ENCODE assay signal across 8 mouse cellular contexts in genomic region chr11:17685711-17686113, GRCm38 (mm10).
DNase-seq lines count a peak whose midpoint lies in the region; ATAC-seq and TF ChIP-seq lines count a peak whose summit lies in the region.

No protein-coding gene starts in this region.

- WGBS in embryonic facial prominence, embryonic 10.5 days = 24% methylated on average over 4 of the region's 4 CpGs
- 31% methylated on average over 4 of the region's 4 CpGs for WGBS in intestine, postnatal 0 days
- 5% methylated on average over 4 of the region's 4 CpGs for WGBS in limb, embryonic 12.5 days
- WGBS in neural tube, embryonic 11.5 days = 41% methylated on average over 4 of the region's 4 CpGs

- no peak overlapping the region for H3K9ac ChIP-seq in intestine, postnatal 0 days (ENCODE audit: low read depth, low read length)
- H3K9ac ChIP-seq in limb, embryonic 12.5 days (replicated peaks) = no peak overlapping the region
- no peak overlapping the region for H3K9ac ChIP-seq in neural tube, embryonic 11.5 days (ENCODE audit: low read length)

- H3K4me3 ChIP-seq in embryonic facial prominence, embryonic 10.5 days = no peak overlapping the region
- no peak overlapping the region for H3K4me3 ChIP-seq in intestine, postnatal 0 days (ENCODE audit: low read depth, low read length)
- no peak overlapping the region for H3K4me3 ChIP-seq in limb, embryonic 12.5 days (replicated peaks)
- H3K4me3 ChIP-seq in neural tube, embryonic 11.5 days (ENCODE audit: low read depth, low read length) = no peak overlapping the region

- DNase-seq in left cerebral cortex, postnatal 10 days (ENCODE audit: extremely low spot score in 1 of 2, low spot score in 2 of 2) = peak; percentile 11 to 35
- DNase-seq in left cerebral cortex, adult 11 months (ENCODE audit: low spot score) = no peak
- peak; percentile 66 for DNase-seq in embryonic facial prominence, embryonic 10.5 days (ENCODE audit: low spot score)
- DNase-seq in heart, adult 18-20 months = peak; percentile 79 to 81
- DNase-seq in neural tube, embryonic 11.5 days (ENCODE audit: low spot score) = peak; percentile 65

- peaks cover 8% of the 10 kb centered on the region for H3K4me1 ChIP-seq in embryonic facial prominence, embryonic 10.5 days
- H3K4me1 ChIP-seq in intestine, postnatal 0 days (replicated peaks; ENCODE audit: control insufficient read depth, insufficient read depth, low read length) = no peaks in the 10 kb centered on the region
- H3K4me1 ChIP-seq in limb, embryonic 12.5 days (replicated peaks) = no peaks in the 10 kb centered on the region
- no peaks in the 10 kb centered on the region for H3K4me1 ChIP-seq in neural tube, embryonic 11.5 days (ENCODE audit: control insufficient read depth, insufficient read depth, low read length)

- peak; percentile 66 for TF ChIP-seq CTCF in intestine, postnatal 0 days (IDR thresholded peaks at IDR 0.05; ENCODE audit: low read depth)

- no peak overlapping the region for H3K27ac ChIP-seq in embryonic facial prominence, embryonic 10.5 days (replicated peaks)
- H3K27ac ChIP-seq in intestine, postnatal 0 days (ENCODE audit: low read depth, low read length) = no peak overlapping the region
- no peak overlapping the region for H3K27ac ChIP-seq in limb, embryonic 12.5 days
- no peak overlapping the region for H3K27ac ChIP-seq in neural tube, embryonic 11.5 days (ENCODE audit: low read depth, low read length)

- H3K27me3 ChIP-seq in embryonic facial prominence, embryonic 10.5 days (replicated peaks; ENCODE audit: low read depth, poor library complexity, severe bottlenecking) = no peaks in the 10 kb centered on the region
- no peaks in the 10 kb centered on the region for H3K27me3 ChIP-seq in intestine, postnatal 0 days (replicated peaks; ENCODE audit: control insufficient read depth, insufficient read depth, low read length)
- H3K27me3 ChIP-seq in limb, embryonic 12.5 days = no peaks in the 10 kb centered on the region
- H3K27me3 ChIP-seq in neural tube, embryonic 11.5 days (ENCODE audit: control insufficient read depth, insufficient read depth, low read length) = no peaks in the 10 kb centered on the region

- H3K36me3 ChIP-seq in embryonic facial prominence, embryonic 10.5 days (replicated peaks) = no peaks in the 10 kb centered on the region
- no peaks in the 10 kb centered on the region for H3K36me3 ChIP-seq in intestine, postnatal 0 days (ENCODE audit: control insufficient read depth, insufficient read depth)
- H3K36me3 ChIP-seq in limb, embryonic 12.5 days = no peaks in the 10 kb centered on the region
- H3K36me3 ChIP-seq in neural tube, embryonic 11.5 days (ENCODE audit: control insufficient read depth, insufficient read depth, low read length) = no peaks in the 10 kb centered on the region

- ATAC-seq in intestine, postnatal 0 days = no peak
- peak; percentile 47; the same call in 1 of the 2 replicates for ATAC-seq in limb, embryonic 12.5 days (ENCODE audit: insufficient number of reproducible peaks, insufficient read depth, low FRiP score, low TSS enrichment, low read depth)
- no peak for ATAC-seq in neural tube, embryonic 11.5 days (ENCODE audit: insufficient read depth, low FRiP score, low TSS enrichment)
- no peak for ATAC-seq in inflammation-experienced regulatory T-cells, adult 6 months

- 0 out of 2 replicates have a peak, but pooled peaks cover 3% of the 10 kb centered on the region for H3K9me3 ChIP-seq in embryonic facial prominence, embryonic 10.5 days
- H3K9me3 ChIP-seq in intestine, postnatal 0 days (ENCODE audit: control insufficient read depth) = no peaks in the 10 kb centered on the region
- peaks cover 7% of the 10 kb centered on the region for H3K9me3 ChIP-seq in limb, embryonic 12.5 days
- no peaks in the 10 kb centered on the region; the same call in 1 of the 2 replicates for H3K9me3 ChIP-seq in neural tube, embryonic 11.5 days (ENCODE audit: control insufficient read depth, low read length)

- no peak overlapping the region for H3K4me2 ChIP-seq in intestine, postnatal 0 days (replicated peaks; ENCODE audit: low read depth)
- H3K4me2 ChIP-seq in limb, embryonic 12.5 days = no peak overlapping the region
- no peak overlapping the region for H3K4me2 ChIP-seq in neural tube, embryonic 11.5 days (ENCODE audit: low read depth)

- intact Hi-C loops in left cerebral cortex, postnatal 10 days (cut with DNase I) = loop anchor here (10.0 kb wide), 1 partner anchor 1339 kb away; no protein-coding TSS in a partner anchor
